Mouse (Mus musculus) CD4-positive, CD25-positive, alpha-beta regulatory T cell, adult 2 months (primary cell): ENCODE measurements around the gene Wdr5b.
"Not testable (repeated sequence)": the region's sequence is repeated elsewhere in the genome, so short reads cannot be mapped to it uniquely, and the experiment has no call there.

Source experiments
- DNase-seq: peaks from one replicate; pipeline ENCODE4 v3.0.0-alpha.2; 2012; ENCODE audit warnings: low read depth, low spot score

The Wdr5b gene

DNA sequence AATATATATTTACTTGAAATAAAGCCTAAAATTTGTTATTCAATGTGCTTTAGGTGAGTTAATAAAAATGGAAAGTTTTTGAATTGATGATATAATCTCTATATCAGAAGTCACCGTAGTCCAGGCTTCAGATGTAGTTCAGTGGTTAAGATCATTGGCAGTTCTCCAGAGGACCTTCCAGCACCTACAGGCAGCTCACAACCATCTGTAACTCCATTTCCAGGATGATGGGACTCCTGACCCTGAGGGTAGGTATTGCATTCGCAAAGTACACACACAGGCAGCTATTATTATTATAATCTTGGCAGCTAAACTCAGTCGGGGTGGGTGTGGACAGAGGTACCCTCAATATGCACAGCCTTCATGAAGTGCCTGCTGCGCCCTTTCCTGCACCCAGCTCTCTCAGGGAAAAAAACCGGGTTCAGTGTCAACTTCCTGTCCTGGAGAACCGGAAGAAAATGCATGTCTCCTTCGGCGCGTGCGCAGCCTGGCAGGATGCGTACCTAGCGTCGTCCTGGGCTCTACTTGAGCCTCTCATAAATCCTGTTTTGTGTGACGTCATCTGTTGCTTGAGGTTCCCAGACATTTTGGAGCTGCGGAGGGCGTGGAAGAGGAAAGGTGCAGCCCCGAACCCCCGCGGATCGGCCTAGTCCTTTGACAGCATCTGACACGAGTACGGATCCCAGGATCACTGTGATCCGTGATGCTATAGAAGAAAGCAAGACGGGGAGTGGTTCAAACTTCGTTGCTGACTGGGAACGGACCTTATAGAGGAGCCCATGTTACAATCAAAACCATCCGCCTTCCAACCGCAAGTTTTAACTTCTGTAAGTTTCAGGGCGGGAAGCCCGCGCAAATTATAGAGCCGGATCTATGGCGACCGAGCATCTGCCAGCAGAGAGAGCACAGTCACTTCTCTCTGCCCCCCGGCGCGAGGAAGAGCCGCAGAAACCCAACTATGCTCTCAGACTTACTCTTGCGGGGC lies at the start of gene Wdr5b:
Gene Wdr5b (plus strand): TSS at position 551 of the 985 bp plus-strand sequence.
- DNase-seq, result peak; percentile 97

DNA sequence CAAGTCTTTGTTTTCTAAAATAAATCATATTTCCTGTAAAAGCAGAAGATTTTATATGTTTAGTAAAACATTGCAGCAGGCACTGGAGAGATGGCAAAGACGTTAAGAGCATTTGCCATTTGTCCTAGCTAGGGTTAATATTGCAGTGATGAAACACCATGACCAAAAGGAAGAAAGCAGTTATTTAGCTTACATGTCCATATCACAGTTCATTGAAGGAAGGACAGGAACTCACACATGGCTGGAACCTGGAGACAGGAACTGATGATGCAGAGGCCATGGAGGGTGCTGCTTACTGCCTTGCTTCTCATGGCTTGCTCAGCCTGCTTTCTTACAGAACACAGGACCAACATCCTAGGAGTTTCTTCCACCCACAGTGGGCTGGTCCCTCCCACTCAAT lies 48.6 kb upstream of the Wdr5b start:
- DNase-seq, result no peak

DNA sequence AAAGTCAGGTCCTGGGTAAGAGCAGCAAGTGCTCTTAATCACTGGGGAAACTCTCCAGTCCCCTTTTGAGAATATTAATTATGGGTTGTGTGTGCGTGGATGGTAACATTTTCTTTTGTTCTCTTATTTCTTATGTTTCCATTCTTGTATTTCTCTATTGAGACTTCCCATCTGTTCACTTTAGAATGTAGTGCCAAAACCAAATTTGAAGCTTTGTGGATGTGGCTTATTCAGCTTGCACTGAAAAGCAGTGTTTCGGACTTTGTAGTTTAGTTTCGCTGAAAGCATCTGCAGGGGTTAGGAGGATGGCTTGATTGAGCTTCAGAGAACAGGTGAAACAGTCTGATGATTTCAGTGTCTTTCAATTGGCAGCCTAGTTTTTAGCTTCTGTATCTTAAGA lies 47.7 kb upstream of the Wdr5b start:
- DNase-seq, result no peak

DNA sequence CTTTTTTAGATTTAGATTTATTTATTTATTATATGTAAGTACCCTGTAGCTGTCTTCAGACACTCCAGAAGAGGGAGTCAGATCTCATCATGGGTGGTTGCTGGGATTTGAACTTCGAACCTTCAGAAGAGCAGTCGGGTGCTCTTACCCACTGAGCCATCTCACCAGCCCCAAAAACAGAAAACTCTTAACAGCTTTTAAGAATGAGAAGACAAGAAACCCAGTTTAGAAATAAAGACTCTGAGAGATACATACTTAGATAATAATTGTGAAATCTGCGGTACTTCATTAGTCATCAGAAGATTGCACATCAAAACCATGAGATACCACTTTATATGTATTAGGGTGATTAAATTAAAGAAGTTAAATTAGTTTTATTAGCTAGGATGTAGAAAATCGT lies 42.1 kb upstream of the Wdr5b start:
- DNase-seq, result not testable (repeated sequence)

DNA sequence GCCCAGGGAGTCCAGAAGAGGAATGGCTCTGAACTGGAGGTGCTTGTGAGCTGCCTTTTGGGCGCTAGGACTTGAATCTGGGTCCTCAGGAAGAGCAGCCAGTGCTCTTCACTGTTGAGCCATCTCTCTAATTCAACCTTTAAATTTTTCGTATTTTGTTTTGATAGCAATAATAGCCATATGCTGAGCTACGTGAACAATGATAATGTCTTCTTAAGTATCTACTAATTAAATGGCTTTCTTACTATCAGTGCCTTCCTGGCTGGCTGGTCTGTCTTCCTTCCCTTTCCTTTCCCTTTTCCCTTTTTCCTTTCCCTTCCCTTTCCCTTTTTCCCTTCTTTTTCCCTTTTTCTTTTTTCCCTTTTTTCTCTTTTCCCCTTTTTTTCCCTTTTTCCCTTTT lies 32.6 kb upstream of the Wdr5b start:
- DNase-seq, result peak; percentile 6

DNA sequence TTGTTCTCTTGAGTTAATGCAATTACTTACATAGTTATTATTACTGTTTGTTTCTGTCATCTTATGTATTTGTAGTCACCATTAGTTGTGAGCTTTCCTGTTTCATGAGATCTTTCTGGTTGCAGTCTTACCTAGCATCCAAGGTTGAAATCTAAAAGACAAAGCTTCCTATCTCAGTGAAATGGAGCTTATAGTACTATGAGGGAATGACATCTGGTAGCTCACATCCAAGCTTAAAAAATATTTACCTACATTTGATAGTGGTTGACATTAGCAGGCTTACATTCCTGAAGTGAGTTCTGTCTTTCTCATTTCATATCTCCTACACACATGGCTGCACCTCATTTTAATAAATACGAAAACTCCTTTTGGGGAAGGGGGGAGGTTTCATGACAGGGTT lies 24.7 kb upstream of the Wdr5b start:
- no peak for DNase-seq

DNA sequence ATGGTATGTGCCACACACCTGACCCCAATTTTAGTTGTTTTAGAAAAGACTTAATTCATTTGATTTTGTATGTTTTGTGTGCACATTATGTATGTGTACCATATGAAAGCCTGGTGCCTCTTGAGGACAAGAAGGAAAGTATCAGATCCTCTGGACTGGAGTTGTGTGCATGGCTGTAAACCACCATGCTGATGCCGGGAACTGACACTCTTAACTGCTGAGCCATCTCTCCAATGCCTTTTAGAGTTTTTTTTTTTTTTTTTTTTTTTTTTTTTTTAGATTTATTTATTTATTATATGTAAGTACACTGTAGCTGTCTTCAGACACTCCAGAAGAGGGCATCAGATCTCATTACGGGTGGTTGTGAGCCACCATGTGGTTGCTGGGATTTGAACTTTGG lies 12.9 kb upstream of the Wdr5b start:
- DNase-seq, result not testable (repeated sequence)

DNA sequence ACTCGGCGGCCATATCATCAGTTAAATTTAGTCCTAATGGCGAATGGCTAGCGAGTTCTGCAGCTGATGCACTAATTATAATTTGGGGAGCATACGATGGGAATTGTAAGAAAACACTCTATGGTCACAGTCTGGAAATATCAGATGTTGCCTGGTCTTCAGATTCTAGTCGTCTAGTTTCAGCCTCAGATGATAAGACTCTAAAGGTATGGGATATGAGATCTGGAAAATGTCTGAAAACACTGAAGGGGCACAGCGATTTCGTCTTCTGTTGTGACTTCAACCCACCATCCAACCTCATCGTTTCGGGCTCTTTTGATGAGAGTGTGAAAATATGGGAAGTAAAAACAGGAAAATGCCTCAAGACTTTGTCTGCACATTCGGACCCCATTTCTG lies 633 bp downstream of the Wdr5b start:
- DNase-seq, result no peak

DNA sequence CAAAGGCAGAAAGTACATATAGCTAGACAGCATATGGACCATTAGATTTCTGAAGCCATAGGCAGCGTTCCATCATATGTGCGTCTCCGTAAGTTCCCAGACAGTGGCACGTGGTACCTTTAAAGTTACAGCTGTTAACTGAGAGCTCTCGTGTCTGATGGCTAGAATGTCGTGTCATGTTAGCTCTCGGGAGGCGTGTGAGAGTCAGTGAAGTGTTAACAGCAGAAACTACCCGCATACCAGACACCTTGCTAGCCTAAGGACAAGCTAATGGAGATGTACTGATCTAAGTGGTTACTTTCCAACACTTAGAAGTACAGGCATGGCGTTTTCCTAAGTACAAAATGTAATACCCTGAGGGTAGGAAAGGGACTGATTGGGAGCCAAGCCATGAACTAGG lies 2.1 kb downstream of the Wdr5b start:
- DNase-seq, result no peak

DNA sequence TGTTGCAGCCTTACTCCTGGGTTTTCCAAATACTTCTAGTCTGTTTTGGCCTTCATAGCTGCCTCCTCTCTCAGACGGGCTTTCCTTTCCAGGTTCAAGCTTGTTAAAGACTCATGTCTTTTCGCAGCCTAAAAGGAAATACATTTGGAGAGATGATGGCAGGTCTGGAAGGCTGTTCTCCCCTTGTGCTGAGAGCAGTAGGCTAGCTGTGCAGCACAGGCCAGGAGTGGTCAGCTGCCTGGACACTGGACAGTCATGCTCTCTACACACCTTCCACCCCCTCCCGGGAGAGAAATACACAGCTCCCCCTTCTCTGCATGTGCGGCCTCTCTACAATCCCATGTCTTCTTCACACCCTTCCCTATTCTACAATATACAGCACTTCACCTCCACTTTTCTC lies 3.0 kb downstream of the Wdr5b start:
- DNase-seq, result no peak

DNA sequence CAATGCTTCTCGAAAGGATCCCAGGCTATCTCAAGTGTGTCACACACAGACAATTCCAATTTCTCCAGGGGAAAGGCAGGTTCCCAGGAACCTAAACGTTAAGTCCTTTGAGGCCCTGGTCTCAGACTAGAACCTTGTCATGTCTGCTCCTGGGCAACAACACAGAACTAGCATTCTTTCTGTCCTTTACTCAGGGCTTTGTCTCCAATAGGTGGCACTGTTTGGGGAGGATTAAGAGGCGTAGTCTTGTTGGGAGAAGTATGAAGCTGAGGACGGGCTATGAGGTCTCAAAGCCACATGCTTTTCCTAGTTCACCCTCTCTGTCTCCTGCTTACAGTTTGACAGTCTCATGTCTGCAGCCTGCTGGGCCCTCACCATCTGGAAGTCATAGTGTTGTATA lies 6.5 kb downstream of the Wdr5b start:
- no peak for DNase-seq

DNA sequence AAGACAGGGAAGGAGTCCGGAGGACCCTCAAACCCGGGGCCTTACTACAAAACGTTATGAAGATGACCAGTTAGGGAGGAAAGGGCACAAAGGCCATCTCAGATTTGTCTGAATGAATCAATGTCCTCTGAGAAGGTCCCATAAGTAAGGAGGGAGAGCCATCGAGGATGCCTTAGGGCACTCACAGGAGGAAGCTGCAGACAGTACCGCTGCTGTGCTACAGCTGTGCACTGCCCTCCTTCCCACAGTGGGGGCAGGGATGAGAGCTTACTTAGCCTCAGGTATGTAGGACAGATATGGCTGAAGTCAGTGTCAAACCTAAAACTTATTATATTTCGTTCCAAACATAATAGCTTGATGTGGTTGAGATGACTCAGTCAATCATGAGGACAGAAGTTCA lies 10.5 kb downstream of the Wdr5b start:
- no peak for DNase-seq

DNA sequence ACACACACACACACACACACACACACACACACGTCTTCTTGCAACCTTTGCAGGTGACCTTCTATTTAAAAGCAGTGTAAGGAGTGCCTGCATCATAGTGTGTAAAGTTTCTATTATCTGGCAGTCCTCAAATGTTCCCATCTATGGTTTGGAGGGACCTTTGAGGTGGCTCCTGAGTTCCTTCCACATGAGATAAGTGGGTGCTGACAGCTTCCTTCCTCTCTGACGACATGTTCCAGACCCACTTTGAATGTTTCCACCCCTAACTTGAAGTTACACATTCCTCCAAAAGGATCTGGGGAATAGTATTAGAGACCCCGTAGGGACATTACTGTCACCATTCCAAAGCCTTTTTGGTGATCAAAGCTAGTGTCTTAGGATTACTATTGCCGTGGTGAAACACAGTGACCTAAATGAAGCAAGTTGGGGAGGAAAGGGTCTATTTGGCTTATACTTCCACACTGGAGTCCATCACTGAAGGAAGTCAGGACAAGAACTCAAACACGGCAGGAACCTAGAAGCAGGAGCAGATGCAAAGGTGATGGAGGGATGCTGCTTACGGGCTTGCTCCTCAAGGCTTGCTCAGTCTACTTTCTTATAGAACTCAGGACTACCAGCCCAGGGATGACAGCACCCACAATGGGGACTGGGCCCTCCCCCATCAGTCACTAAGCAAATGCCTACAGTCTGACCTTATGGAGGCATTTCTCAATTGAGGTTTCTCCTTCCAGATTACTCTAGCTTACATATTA lies 12.7 kb downstream of the Wdr5b start:
- DNase-seq, result no peak

DNA sequence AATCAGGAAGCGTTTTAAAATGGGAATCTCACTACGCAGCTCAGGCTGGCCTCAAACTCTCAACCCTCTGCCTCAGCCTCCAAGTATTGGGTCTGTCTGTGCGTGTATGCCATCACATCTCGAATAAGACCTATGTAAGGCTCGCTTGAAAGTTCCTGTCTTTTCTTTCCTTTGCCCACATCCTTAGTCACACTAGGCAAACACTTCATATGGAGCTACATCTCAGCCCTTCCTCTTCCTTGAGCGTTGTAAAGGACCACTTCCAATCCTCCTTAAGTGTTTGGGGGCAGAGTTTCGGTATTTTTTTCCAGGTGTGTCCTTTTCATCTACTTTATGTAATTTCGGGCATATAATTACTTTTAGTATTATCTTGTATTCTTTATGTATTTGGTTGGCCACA lies 13.9 kb downstream of the Wdr5b start:
- DNase-seq, result no peak

DNA sequence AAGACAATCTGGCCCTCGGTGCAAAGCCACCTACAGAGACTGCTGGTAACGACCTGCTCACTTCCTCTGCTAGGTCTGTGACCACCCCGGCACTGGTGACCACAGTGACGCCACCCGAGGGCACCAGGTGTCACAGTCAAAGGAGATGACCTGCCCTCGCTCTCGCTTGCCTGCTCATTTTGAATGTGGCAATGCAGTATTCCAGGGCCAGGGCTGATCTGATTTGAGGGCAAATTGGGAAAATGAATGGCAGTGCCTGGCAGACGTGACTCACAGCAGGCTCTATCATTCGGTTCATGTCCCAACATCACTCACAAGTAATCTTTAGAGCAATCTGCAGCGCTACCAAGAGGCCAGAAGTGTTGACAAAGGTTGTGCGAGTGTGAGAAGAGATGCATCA lies 15.4 kb downstream of the Wdr5b start:
- DNase-seq, result no peak

DNA sequence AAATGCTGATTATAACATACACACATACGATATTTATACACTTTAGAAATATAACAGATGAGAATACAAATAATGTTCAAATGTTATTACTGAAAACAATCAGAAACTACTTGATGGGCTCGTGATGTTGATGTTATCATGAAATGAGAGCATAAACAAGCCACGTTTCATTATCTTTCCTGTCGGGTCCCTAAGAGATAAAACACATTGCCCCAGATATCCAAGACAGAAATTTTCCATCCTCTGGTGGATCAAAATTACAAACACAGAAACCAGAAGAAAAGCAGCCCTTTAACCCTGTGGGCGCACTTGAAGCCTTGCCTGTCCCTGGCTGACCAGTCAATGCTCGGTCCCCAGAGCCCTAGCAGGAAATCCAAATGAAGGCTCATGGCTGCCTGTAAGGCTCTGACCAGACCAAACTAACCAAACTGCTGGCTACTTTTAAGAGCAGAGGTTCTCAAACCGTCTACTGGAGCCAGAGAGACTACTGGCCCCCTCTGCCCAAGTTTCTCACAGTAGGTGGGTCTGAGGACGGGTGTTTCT lies 17.0 kb downstream of the Wdr5b start:
- no peak for DNase-seq

DNA sequence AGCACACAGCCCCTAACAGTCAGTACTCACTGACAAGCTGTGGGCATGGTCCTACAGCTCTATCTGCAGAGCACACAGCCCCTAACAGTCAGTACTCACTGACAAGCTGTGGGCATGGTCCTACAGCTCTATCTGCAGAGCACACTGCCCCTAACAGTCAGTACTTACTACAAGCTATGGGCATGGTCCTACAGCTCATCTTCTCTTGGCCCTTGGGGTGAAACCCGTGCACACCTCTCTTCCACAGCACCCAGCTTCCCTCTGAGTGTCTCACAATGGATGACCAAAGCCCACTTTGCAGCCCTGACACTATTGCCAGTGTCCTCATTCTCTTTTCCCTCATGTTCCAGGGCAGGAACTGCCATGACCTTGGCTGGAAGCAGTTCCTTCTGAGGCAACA lies 21.5 kb downstream of the Wdr5b start:
- not testable (repeated sequence) for DNase-seq

DNA sequence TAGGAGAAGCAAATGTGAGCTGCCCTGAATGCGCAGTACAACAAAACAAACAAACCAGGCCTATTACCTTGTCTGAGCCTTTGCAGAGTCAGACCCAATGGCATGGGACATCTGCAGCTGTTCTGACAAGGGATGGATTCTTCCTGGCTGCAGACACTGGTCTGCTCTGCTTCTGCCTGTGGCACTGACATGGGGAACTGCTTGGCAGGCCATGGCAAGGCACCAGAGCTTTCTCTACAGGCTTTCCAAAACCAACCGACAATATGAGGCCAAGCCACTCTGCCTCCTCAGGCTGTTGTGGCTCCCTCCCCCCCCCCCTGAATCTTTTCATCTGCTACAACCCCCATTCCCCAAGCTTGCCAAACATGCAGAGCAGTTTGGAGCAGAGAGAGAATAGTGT lies 22.3 kb downstream of the Wdr5b start:
- no peak for DNase-seq

DNA sequence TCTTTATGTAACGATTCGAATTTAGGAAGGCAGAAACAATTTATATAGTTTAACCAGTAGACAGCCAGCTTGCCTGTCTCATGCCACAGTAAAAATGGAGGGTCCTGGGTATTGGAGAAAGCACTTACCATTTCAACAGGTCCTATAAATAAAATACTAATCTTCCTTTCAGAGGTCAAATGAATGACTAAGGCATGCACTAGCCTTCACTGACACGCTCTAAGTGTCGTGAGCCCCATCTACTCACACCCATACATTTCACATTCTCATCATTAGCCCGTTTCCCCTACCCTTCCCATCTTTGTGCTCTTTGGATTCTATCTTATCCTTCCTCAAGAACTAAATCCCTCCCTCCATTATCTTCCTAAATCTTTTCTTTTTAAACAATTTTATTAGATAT lies 23.9 kb downstream of the Wdr5b start:
- DNase-seq, result no peak

DNA sequence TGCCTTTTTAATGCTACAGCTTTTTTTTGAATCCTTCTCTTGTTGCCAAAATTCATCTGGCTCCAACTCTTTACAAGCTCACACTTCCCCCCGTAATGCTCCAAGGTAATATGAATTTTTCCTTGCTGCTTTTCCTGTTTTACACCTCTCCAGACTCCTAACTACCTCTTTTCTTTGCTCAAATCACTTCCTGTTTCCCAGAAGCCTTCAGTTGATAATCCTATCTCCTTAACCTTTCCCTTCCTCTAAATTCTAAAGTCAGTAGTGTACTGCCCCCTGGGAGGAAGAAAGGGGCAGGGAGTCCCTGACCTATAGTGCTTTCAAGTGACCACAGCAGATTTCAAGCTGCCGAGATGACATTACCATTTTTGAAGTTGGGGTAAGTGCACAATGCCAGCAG lies 26.7 kb downstream of the Wdr5b start:
- no peak for DNase-seq

DNA sequence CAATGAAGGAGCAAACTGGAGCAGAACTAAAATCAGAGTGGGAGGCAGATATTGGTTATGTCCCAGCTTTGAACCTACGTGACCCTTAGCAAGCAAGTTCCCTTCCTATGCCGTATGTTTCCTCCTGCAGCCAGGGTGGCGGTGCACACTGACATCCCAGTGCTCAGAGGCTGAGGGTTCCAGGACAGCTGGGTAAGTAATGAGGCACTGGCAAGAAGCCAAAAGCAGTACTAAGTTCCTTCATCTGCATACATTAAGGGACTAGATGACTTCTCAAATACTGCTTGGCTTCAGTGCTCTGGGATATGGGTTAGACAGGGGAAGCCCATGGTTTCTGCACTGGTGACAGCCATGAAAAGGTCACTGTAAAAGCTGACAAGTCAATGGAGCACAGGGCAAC lies 27.4 kb downstream of the Wdr5b start:
- DNase-seq, result no peak

DNA sequence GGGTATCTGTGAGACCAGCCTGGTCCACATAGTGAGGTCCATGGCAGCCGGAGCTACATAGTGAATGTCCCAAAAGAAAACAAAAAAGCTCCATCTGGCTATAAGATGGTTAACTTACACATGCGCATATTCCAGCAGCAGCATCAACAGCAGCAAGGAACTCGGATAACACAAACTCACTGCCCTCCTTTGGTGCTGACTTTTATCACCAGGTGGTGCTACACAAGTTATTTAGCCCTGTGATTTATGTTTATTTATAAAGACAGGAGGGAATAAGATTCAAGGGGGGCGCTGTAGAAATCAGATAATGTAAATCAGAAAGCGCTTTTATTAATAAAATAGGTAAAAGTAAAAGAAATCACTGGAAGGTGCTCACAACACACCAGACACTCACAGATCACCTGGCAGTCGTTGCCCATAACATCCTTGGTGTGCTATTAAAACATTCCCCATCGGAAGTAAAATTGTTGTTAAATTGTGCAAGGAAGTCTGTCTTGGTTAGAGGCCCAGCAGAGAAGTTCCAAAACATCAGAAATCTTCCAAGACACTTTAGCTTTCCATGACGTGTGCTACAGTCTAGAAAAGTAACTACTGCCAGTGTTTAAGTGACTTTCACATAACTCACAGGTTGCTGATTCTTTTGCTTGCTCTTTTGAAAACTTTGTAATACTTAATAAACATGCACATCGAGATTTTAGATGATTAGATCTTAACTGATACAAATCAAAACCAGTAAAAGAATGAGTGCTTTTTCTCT lies 29.0 kb downstream of the Wdr5b start:
- DNase-seq, result peak; percentile 44
